Mouse (Mus musculus) erythroblast, embryonic 14.5 days (primary cell): Measurements from ENCODE around the gene Mtus2. TPM values are rescaled to one million over a fixed set of nuclear protein-coding genes. Genes with fewer than 3 reads are reported as not detected.

ENCODE experiments used
- H3K27me3 ChIP-seq: 2 replicates; pipeline ENCODE4 v1.6.1; 2012; ENCODE audit warnings: inconsistent platforms; ENCODE audit not compliant: control insufficient read depth
- H3K36me3 ChIP-seq: 2 replicates; pipeline ENCODE4 v1.6.1; 2012; ENCODE audit warnings: mild to moderate bottlenecking, inconsistent platforms; ENCODE audit not compliant: control insufficient read depth
- H3K4me1 ChIP-seq: 2 replicates; pipeline ENCODE4 v1.6.1; 2012; ENCODE audit warnings: inconsistent platforms; ENCODE audit not compliant: control insufficient read depth
- H3K4me3 ChIP-seq: replicated peaks from 2 replicates; pipeline ENCODE3; 2012; ENCODE audit warnings: moderate library complexity, mild to moderate bottlenecking, inconsistent platforms
- H3K9me3 ChIP-seq: 2 replicates; pipeline ENCODE4 v1.6.1; 2012; ENCODE audit warnings: low read length, inconsistent platforms, mixed read lengths; ENCODE audit not compliant: control insufficient read depth
- GATA1 ChIP-seq: IDR thresholded peaks from 2 replicates; pipeline ENCODE4 v1.6.1; 2012; ENCODE audit warnings: low read length, inconsistent platforms, mixed read lengths
- TAL1 ChIP-seq: IDR thresholded peaks from 3 replicates; pipeline ENCODE4 v1.6.1; 2012; ENCODE audit warnings: low read length, inconsistent platforms, mixed read lengths
- polyA plus RNA-seq: library from polyadenylated mRNA; stranded (reverse); fragments of >175 nt; gene quantifications from 2 replicates; pipeline ENCODE4 v1.2.3, GENCODE M21; 2012

Mtus2 gene
- polyA plus RNA-seq, 1 experiment: not detected

DNA sequence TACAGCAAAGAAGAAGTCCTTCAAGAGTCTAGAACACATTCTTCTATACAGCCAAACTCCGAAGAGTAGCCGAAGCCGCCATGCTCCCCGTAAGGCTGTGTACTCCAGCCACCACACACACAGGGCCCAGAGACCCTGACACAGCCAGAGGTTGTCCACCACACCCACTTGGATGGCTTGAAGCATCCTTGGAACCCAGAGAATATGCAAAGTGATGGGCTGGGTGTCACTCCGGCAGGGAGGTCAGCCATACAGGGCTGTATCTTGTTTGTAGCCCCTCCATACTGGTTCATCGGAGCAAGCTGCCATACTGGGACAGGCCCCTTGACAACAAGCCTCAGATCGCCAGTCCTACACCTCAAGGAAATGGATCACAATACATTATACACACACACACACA, 405.2 kb downstream of the Mtus2 start:
- H3K4me1 ChIP-seq: peaks cover 24% of the 10 kb centered on the region
- H3K4me3 ChIP-seq: no peak overlapping the region
- H3K9me3 ChIP-seq: no peaks in the 10 kb centered on the region
- H3K36me3 ChIP-seq: peaks cover 89% of the 10 kb centered on the region
- H3K27me3 ChIP-seq: no peaks in the 10 kb centered on the region
- TF ChIP-seq TAL1: no peak

DNA sequence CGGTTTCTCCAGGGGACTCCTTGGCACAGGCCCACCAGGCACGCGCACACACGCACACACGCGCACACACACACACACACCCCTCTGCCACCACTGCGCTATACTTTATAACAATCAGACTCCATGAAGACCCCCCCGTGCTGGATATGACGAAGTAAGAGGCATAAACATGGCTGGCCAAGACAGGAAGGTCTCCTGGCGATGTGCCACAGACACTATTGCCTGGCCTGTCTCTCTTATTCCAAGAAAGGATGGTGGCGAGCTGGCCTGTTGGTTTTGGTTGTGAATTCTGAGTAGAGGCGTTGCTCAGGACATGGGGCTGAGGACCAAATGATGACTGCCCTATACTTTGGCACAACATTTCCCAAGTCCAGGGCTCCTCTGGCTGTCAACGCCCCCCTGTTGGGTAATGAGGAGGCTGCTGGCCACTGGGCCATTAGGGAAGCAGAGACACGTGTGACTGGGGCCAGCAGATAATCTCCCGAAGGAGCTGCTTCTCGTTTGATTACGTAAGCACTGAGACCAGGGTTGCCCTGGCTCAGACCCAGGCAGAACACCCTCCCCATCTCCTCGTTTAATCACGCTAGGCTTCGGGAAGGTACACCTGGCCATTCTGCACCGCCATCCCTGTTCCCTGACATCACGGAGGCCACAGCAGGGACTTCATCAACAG, 406.5 kb downstream of the Mtus2 start:
- no peaks in the 10 kb centered on the region for H3K9me3 ChIP-seq
- no peaks in the 10 kb centered on the region for H3K27me3 ChIP-seq
- H3K4me3 ChIP-seq: no peak overlapping the region
- H3K4me1 ChIP-seq: peaks cover 29% of the 10 kb centered on the region
- TF ChIP-seq GATA1: no peak
- no peak for TF ChIP-seq TAL1
- peaks cover 83% of the 10 kb centered on the region for H3K36me3 ChIP-seq

Other genes with a start within 250 kb of the Mtus2 start
- 0.03 TPM in 1 of 2 replicates, not detected in the other for gene Flt1, start 231.3 kb upstream of the Mtus2 start, polyA plus RNA-seq
- 1.0 and 1.3 TPM in 2 replicates for gene Pomp, start 96.9 kb upstream of the Mtus2 start, polyA plus RNA-seq
- 0.69 and 1.5 TPM in 2 replicates for gene Slc46a3, start 62.5 kb upstream of the Mtus2 start, polyA plus RNA-seq